Mouse (Mus musculus): ENCODE results near the gene Plekhj1. TPM values are rescaled to one million over a fixed set of nuclear protein-coding genes. Genes with fewer than 3 reads are reported as not detected.
A peak's percentile ranks its signal among the peaks of the same experiment; 100 is the strongest.

The Plekhj1 gene
- polyA plus RNA-seq, 1 experiment from 2014 or later, result 75.4 TPM

- Histone ChIP-seq H3K36me3 (ENCODE audit: control insufficient read depth, insufficient read depth, low read length) (no peaks in the 10 kb centered on the region), H3K4me1 (ENCODE audit: control insufficient read depth in 2 of 2, insufficient read depth in 2 of 2, low read length in 2 of 2) (peaks cover 25 to 40% of the 10 kb centered on the region in 2 experiments), H3K4me2 (ENCODE audit: low read length) (peak overlapping the region; percentile 78), H3K4me3 (ENCODE audit: control insufficient read depth in 1 of 2, insufficient read depth in 1 of 2, low read depth in 1 of 2, low read length in 2 of 2) (peak overlapping the region; percentile 44), H3K9ac (ENCODE audit: low read length) (peak overlapping the region; percentile 83), H3K9me3 (ENCODE audit: control insufficient read depth, low read length) (no peaks in the 10 kb centered on the region), H3K27ac (replicated peaks in 1 of 2; ENCODE audit: control insufficient read depth in 1 of 2, insufficient read depth in 1 of 2, low read depth in 2 of 2, low read length in 2 of 2) (peak overlapping the region; percentile 97 to 100), H3K27me3 (ENCODE audit: control insufficient read depth, insufficient read depth, low read length) (no peaks in the 10 kb centered on the region)
- ATAC-seq (ENCODE audit: insufficient number of reproducible peaks, insufficient read depth, low FRiP score, low read depth), result peak; percentile 79
- under 1% methylated on average over 6 of the region's 6 CpGs for WGBS
Observed at GRCm38 (mm10) chr10:80752079-80752625, 46.3 kb downstream of the Plekhj1 start.

DNA sequence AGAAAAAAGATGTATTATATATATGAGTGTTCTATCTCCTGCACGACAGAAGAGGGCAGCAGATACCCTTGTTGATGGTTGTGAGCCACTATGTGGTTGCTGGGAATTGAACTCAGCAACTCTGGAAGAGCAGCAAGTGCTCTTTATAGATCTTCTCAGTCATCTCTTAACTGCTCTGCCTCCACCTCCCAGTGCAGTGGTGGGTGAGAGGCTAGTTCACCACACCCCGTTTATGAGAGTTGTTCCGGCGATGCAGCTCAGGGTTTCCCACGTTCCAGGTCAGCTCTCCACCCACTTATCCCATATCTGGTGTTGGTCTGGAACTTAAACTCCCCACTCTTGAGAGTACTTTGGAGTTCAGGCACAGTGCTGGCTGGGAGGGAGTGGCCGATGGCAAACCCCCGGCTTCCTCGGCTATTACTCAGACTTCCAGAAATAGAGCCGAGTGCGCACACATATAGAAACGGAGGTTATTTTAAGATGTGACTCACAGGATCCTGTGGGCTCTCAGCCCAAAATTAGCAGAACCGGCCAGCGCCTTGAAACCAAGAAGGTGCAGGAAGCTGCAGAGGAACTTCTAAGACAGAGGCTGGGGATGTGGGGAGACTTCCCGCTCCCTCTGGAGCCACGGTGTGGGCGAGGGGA, 47.1 kb downstream of the Plekhj1 start:
- Histone ChIP-seq H3K4me2 (ENCODE audit: low read length) (peak overlapping the region; percentile 78), H3K4me3 (ENCODE audit: control insufficient read depth in 1 of 2, insufficient read depth in 1 of 2, low read depth in 1 of 2, low read length in 2 of 2) (peak overlapping the region; percentile 44), H3K36me3 (ENCODE audit: control insufficient read depth, insufficient read depth, low read length) (no peaks in the 10 kb centered on the region), H3K9ac (ENCODE audit: low read length) (peak overlapping the region; percentile 83), H3K9me3 (ENCODE audit: control insufficient read depth, low read length) (no peaks in the 10 kb centered on the region), H3K27me3 (ENCODE audit: control insufficient read depth, insufficient read depth, low read length) (no peaks in the 10 kb centered on the region), H3K27ac (replicated peaks in 1 of 2; ENCODE audit: control insufficient read depth in 1 of 2, insufficient read depth in 1 of 2, low read depth in 2 of 2, low read length in 2 of 2) (peak overlapping the region; percentile 97 to 100), H3K4me1 (ENCODE audit: control insufficient read depth in 2 of 2, insufficient read depth in 2 of 2, low read length in 2 of 2) (peaks cover 17 to 32% of the 10 kb centered on the region in 2 experiments)
- 1% methylated on average over 16 of the region's 16 CpGs for WGBS
- peak; percentile 75 for ATAC-seq (ENCODE audit: insufficient number of reproducible peaks, insufficient read depth, low FRiP score, low read depth)

GRCm38 (mm10) chr10:80748609-80749008, 49.8 kb downstream of the Plekhj1 start:
- 7% methylated on average over 6 of the region's 6 CpGs for WGBS
- no peak overlapping the region for H3K9ac ChIP-seq (ENCODE audit: low read length)
- H3K9me3 ChIP-seq (ENCODE audit: control insufficient read depth, low read length), result no peaks in the 10 kb centered on the region
- H3K4me2 ChIP-seq (ENCODE audit: low read length), result no peak overlapping the region
- H3K27ac ChIP-seq (replicated peaks in 1 of 2; ENCODE audit: control insufficient read depth in 1 of 2, insufficient read depth in 1 of 2, low read depth in 2 of 2, low read length in 2 of 2), result no peak overlapping the region
- no peaks in the 10 kb centered on the region for H3K27me3 ChIP-seq (ENCODE audit: control insufficient read depth, insufficient read depth, low read length)
- peaks cover 14 to 23% of the 10 kb centered on the region in 2 experiments for H3K4me1 ChIP-seq (ENCODE audit: control insufficient read depth in 2 of 2, insufficient read depth in 2 of 2, low read length in 2 of 2)
- H3K36me3 ChIP-seq (ENCODE audit: control insufficient read depth, insufficient read depth, low read length), result no peaks in the 10 kb centered on the region
- ATAC-seq (ENCODE audit: insufficient number of reproducible peaks, insufficient read depth, low FRiP score, low read depth), result no peak
- no peak overlapping the region for H3K4me3 ChIP-seq (ENCODE audit: control insufficient read depth in 1 of 2, insufficient read depth in 1 of 2, low read depth in 1 of 2, low read length in 2 of 2)

GRCm38 (mm10) chr10:80747410-80747809, 51.0 kb downstream of the Plekhj1 start:
- Histone ChIP-seq H3K4me2 (ENCODE audit: low read length) (no peak overlapping the region), H3K9me3 (ENCODE audit: control insufficient read depth, low read length) (no peaks in the 10 kb centered on the region), H3K4me3 (ENCODE audit: control insufficient read depth in 1 of 2, insufficient read depth in 1 of 2, low read depth in 1 of 2, low read length in 2 of 2) (no peak overlapping the region), H3K36me3 (ENCODE audit: control insufficient read depth, insufficient read depth, low read length) (no peaks in the 10 kb centered on the region), H3K27ac (replicated peaks in 1 of 2; ENCODE audit: control insufficient read depth in 1 of 2, insufficient read depth in 1 of 2, low read depth in 2 of 2, low read length in 2 of 2) (no peak overlapping the region), H3K27me3 (ENCODE audit: control insufficient read depth, insufficient read depth, low read length) (no peaks in the 10 kb centered on the region), H3K9ac (ENCODE audit: low read length) (no peak overlapping the region), H3K4me1 (ENCODE audit: control insufficient read depth in 2 of 2, insufficient read depth in 2 of 2, low read length in 2 of 2) (peaks cover 13 to 22% of the 10 kb centered on the region in 2 experiments)
- WGBS, result 9% methylated on average over 3 of the region's 3 CpGs
- ATAC-seq (ENCODE audit: insufficient number of reproducible peaks, insufficient read depth, low FRiP score, low read depth), result no peak

MicroRNAs within 50 kb of the gene (microRNA counts, 519-probe panel; counts per million panel counts)
- microRNA mmu-miR-1982, result 322 counts per million, percentile 70 among the panel's probes with 10 or more counts

Small RNA genes within 50 kb of the gene (microRNA-seq; reads per million reads assigned to microRNA genes)
- 5.3 reads per million, percentile 15 among the genes with 10 or more reads in this experiment for gene Mir1982

Other genes starting within 250 kb of the Plekhj1 start
- gene Rexo1, start 237.1 kb downstream of the Plekhj1 start, polyA plus RNA-seq (2014; fragmentation: Nextera tagmentation; extraction: Ambion mirVana), result 16.7 and 17.0 TPM in 2 replicates
- 3.5 and 5.0 TPM in 2 replicates for gene Klf16, start 221.3 kb downstream of the Plekhj1 start, polyA plus RNA-seq (2014; fragmentation: Nextera tagmentation; extraction: Ambion mirVana)
- gene Abhd17a, start 208.3 kb downstream of the Plekhj1 start, polyA plus RNA-seq (2014; fragmentation: Nextera tagmentation; extraction: Ambion mirVana), result 119 and 141 TPM in 2 replicates
- 65.9 and 67.1 TPM in 2 replicates for gene Scamp4, start 195.8 kb downstream of the Plekhj1 start, polyA plus RNA-seq (2014; fragmentation: Nextera tagmentation; extraction: Ambion mirVana)
- gene Adat3, start 195.7 kb downstream of the Plekhj1 start, polyA plus RNA-seq (2014; fragmentation: Nextera tagmentation; extraction: Ambion mirVana), result 2.6 and 3.6 TPM in 2 replicates
- gene Gm49322, start 192.6 kb downstream of the Plekhj1 start, polyA plus RNA-seq (2014; fragmentation: Nextera tagmentation; extraction: Ambion mirVana), result 0.88 and 1.4 TPM in 2 replicates
- 64.8 and 65.0 TPM in 2 replicates for gene Csnk1g2, start 175.8 kb downstream of the Plekhj1 start, polyA plus RNA-seq (2014; fragmentation: Nextera tagmentation; extraction: Ambion mirVana)
- 49.4 and 53.8 TPM in 2 replicates for gene Btbd2, start 141.6 kb downstream of the Plekhj1 start, polyA plus RNA-seq (2014; fragmentation: Nextera tagmentation; extraction: Ambion mirVana)
- 69.5 and 82.7 TPM in 2 replicates for gene Mknk2, start 120.5 kb downstream of the Plekhj1 start, polyA plus RNA-seq (2014; fragmentation: Nextera tagmentation; extraction: Ambion mirVana)
- gene Mob3a, start 96.6 kb downstream of the Plekhj1 start, polyA plus RNA-seq (2014; fragmentation: Nextera tagmentation; extraction: Ambion mirVana), result 19.1 and 22.3 TPM in 2 replicates
- 3.5 and 7.0 TPM in 2 replicates for gene Izumo4, start 96.4 kb downstream of the Plekhj1 start, polyA plus RNA-seq (2014; fragmentation: Nextera tagmentation; extraction: Ambion mirVana)
- gene Ap3d1, start 56.4 kb downstream of the Plekhj1 start, polyA plus RNA-seq (2014; fragmentation: Nextera tagmentation; extraction: Ambion mirVana), result 45.0 and 54.5 TPM in 2 replicates
- gene Dot1l, start 43.4 kb downstream of the Plekhj1 start, polyA plus RNA-seq (2014; fragmentation: Nextera tagmentation; extraction: Ambion mirVana), result 26.5 and 28.2 TPM in 2 replicates
- 49.2 and 51.0 TPM in 2 replicates for gene Sf3a2, start 428 bp downstream of the Plekhj1 start, polyA plus RNA-seq (2014; fragmentation: Nextera tagmentation; extraction: Ambion mirVana)
- gene Amh, start 6.6 kb upstream of the Plekhj1 start, polyA plus RNA-seq (2014; fragmentation: Nextera tagmentation; extraction: Ambion mirVana), result 0.12 TPM in 1 of 2 replicates, not detected in the other
- gene Jsrp1, start 14.9 kb upstream of the Plekhj1 start, polyA plus RNA-seq (2014; fragmentation: Nextera tagmentation; extraction: Ambion mirVana), result 5.5 and 5.6 TPM in 2 replicates
- 2,025 and 2,172 TPM in 2 replicates for gene Oaz1, start 28.0 kb upstream of the Plekhj1 start, polyA plus RNA-seq (2014; fragmentation: Nextera tagmentation; extraction: Ambion mirVana)
- gene Lingo3, start 45.4 kb upstream of the Plekhj1 start, polyA plus RNA-seq (2014; fragmentation: Nextera tagmentation; extraction: Ambion mirVana), result 0.46 TPM in 2 replicates
- gene Lsm7, start 56.6 kb upstream of the Plekhj1 start, polyA plus RNA-seq (2014; fragmentation: Nextera tagmentation; extraction: Ambion mirVana), result 200 and 230 TPM in 2 replicates
- gene Sppl2b, start 56.6 kb upstream of the Plekhj1 start, polyA plus RNA-seq (2014; fragmentation: Nextera tagmentation; extraction: Ambion mirVana), result 21.3 and 23.7 TPM in 2 replicates
- 0.05 and 0.07 TPM in 2 replicates for gene Tmprss9, start 73.2 kb upstream of the Plekhj1 start, polyA plus RNA-seq (2014; fragmentation: Nextera tagmentation; extraction: Ambion mirVana)
- 310 and 338 TPM in 2 replicates for gene Timm13, start 102.3 kb upstream of the Plekhj1 start, polyA plus RNA-seq (2014; fragmentation: Nextera tagmentation; extraction: Ambion mirVana)
- gene Lmnb2, start 119.6 kb upstream of the Plekhj1 start, polyA plus RNA-seq (2014; fragmentation: Nextera tagmentation; extraction: Ambion mirVana), result 7.3 and 8.1 TPM in 2 replicates
- gene Gadd45b, start 131.4 kb upstream of the Plekhj1 start, polyA plus RNA-seq (2014; fragmentation: Nextera tagmentation; extraction: Ambion mirVana), result 34.5 and 39.8 TPM in 2 replicates
- gene Gng7, start 216.3 kb upstream of the Plekhj1 start, polyA plus RNA-seq (2014; fragmentation: Nextera tagmentation; extraction: Ambion mirVana), result 1.2 and 1.4 TPM in 2 replicates
- not detected in 2 replicates for gene Diras1, start 227.0 kb upstream of the Plekhj1 start, polyA plus RNA-seq (2014; fragmentation: Nextera tagmentation; extraction: Ambion mirVana)
- 5.0 and 5.2 TPM in 2 replicates for gene Slc39a3, start 238.8 kb upstream of the Plekhj1 start, polyA plus RNA-seq (2014; fragmentation: Nextera tagmentation; extraction: Ambion mirVana)

All from heart, embryonic 14.5 days (tissue).